Mouse (Mus musculus) stomach, embryonic 15.5 days (tissue): Measurements from ENCODE around the gene Gm6993. TPM values are rescaled to one million over a fixed set of nuclear protein-coding genes. Genes with fewer than 3 reads are reported as not detected.

ENCODE experiments used
- ATAC-seq: fragments of 200-750 bp; cut with Nextera tagmentation; 2 replicates; pipeline ENCODE4 v1.8.0; 2017; ENCODE audit warnings: low read depth, moderate number of reproducible peaks, moderate TSS enrichment; ENCODE audit not compliant: insufficient read depth, low FRiP score
- H3K27ac ChIP-seq: fragments of 300-500 bp; sonication (generic); 2 replicates; pipeline ENCODE4 v1.5.1; 2015; ENCODE audit warnings: mild to moderate bottlenecking, inconsistent platforms
- H3K27me3 ChIP-seq: fragments of 300-500 bp; sonication (generic); replicated peaks from 2 replicates; pipeline ENCODE4 v1.6.1; 2015; ENCODE audit warnings: inconsistent platforms
- H3K36me3 ChIP-seq: fragments of 300-500 bp; sonication (generic); 2 replicates; pipeline ENCODE4 v1.6.1; 2015; ENCODE audit warnings: inconsistent platforms
- H3K4me1 ChIP-seq: fragments of 300-500 bp; sonication (generic); 2 replicates; pipeline ENCODE4 v1.6.1; 2015; ENCODE audit warnings: inconsistent platforms
- H3K4me2 ChIP-seq: fragments of 300-500 bp; sonication (generic); 2 replicates; pipeline ENCODE4 v1.6.1; 2015; ENCODE audit warnings: mild to moderate bottlenecking, inconsistent platforms
- H3K4me3 ChIP-seq: fragments of 300-500 bp; sonication (generic); replicated peaks from 2 replicates; pipeline ENCODE4 v1.5.1; 2015; ENCODE audit warnings: inconsistent platforms
- H3K9ac ChIP-seq: fragments of 300-500 bp; sonication (generic); 2 replicates; pipeline ENCODE4 v1.6.1; 2015; ENCODE audit warnings: inconsistent platforms
- H3K9me3 ChIP-seq: fragments of 300-500 bp; sonication (generic); 2 replicates; pipeline ENCODE4 v1.6.1; 2016; ENCODE audit warnings: inconsistent platforms
- WGBS: fragments of 180-500 bp; shearing (Covaris S2); methylation state at CpG from one replicate; pipeline ENCODE4 v1.1.7; 2015; 5-methylcytosine and 5-hydroxymethylcytosine counted together
- polyA plus RNA-seq: library from polyadenylated mRNA; unstranded; fragments of >200 nt; fragmentation: Nextera tagmentation; extraction: Ambion mirVana; gene quantifications from 2 replicates; pipeline ENCODE4 v1.2.1, GENCODE M21; 2015

Gm6993 gene
- polyA plus RNA-seq, 1 experiment from 2014 or later: not detected

DNA sequence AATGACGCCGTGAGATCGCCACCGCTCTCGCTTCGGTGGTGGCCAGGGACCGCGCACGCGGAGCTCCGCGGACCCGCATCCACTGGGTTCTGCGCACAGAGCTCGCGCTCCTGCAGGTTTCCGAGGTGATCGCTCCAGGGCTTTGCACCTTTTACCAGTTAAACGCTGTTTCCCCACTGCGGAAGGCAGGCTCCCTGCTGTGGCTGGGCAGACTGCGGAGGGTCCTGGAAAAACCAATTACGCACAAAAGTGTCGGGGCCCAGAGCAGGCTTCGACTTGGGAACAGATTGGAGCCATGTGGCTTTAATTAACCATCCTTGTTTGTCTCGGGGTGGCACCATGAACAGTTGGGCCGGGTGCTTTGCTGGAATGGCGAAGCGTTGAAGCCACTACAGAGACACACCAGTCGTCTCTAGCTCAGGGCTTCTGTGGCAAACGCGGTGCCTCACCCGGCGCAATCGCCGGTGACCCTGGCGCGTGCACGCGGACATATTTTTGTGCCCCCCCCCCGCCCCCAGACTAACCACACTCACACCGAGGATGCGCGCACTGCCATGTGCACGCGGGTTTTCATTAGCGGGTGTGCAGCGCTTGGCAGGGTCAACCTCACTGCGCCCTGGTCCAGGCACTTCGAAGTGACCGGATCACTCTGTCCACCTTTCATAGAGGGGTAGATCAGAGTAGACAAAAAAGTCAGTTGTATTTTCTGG lies 25.3 kb downstream of the Gm6993 start:
- ATAC-seq: no peak
- no peaks in the 10 kb centered on the region for H3K9me3 ChIP-seq
- peaks cover 19% of the 10 kb centered on the region for H3K4me1 ChIP-seq
- no peaks in the 10 kb centered on the region for H3K27me3 ChIP-seq
- peak overlapping the region; percentile 80 for H3K4me2 ChIP-seq
- peak overlapping the region; percentile 92 for H3K27ac ChIP-seq
- peak overlapping the region; percentile 69 for H3K4me3 ChIP-seq
- under 1% methylated on average over 50 of the region's 50 CpGs for WGBS
- peaks cover 4% of the 10 kb centered on the region; the same call in 1 of the 2 replicates for H3K36me3 ChIP-seq
- peak overlapping the region; percentile 65 for H3K9ac ChIP-seq

DNA sequence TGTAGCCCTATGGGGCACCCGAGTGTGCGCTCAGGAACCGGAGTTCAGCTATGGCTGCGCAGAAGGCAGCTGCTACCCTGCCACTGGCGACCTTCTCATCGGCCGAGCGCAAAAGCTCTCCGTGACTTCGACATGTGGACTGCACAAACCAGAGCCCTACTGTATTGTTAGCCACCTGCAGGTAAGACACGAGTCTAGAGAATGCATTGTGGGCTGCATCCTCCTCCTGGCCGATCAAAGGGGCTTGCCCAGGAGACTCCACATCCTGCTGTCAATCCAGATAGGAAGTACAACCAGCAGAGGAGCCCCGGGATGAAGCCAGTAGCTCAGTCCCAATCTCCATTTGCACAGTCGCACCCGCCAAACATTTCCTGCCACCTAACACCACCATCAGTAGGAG lies 26.1 kb downstream of the Gm6993 start:
- Histone ChIP-seq H3K4me2 (peak overlapping the region; percentile 80), H3K4me1 (peaks cover 26% of the 10 kb centered on the region), H3K27me3 (no peaks in the 10 kb centered on the region), H3K36me3 (peaks cover 4% of the 10 kb centered on the region; the same call in 1 of the 2 replicates), H3K4me3 (peak overlapping the region; percentile 69), H3K9ac (peak overlapping the region; percentile 65; the same call in 1 of the 2 replicates), H3K9me3 (no peaks in the 10 kb centered on the region), H3K27ac (0 out of 2 replicates have a peak overlapping the region, but pooled peaks have one; percentile 92)
- 13% methylated on average over 15 of the region's 15 CpGs for WGBS
- ATAC-seq: no peak

DNA sequence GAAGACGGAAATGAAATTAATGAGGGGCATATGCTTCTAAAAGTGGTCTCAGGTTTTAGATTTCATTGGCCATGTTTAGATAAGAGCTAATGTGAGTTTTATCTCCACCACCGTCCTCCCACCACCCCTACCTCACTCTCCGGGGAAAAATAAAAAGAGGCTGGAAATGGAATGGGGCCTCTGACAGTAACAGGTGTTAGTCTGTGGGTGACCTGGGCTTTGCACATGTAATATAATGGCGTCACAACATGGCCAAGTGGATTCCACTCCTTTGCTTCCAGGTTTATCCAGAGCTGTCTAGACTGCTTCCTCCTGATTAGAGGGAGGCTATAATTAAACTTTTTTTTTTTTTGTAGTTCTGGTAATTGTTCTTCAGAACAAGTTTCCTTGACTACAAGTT lies 26.8 kb downstream of the Gm6993 start:
- Histone ChIP-seq H3K36me3 (peaks cover 4% of the 10 kb centered on the region; the same call in 1 of the 2 replicates), H3K27ac (no peak overlapping the region), H3K4me2 (peak overlapping the region; percentile 80), H3K9ac (no peak overlapping the region), H3K9me3 (no peaks in the 10 kb centered on the region), H3K4me3 (peak overlapping the region; percentile 69), H3K27me3 (no peaks in the 10 kb centered on the region), H3K4me1 (peaks cover 33% of the 10 kb centered on the region)
- WGBS: 25% methylated on average over 4 of the region's 4 CpGs
- ATAC-seq: no peak

DNA sequence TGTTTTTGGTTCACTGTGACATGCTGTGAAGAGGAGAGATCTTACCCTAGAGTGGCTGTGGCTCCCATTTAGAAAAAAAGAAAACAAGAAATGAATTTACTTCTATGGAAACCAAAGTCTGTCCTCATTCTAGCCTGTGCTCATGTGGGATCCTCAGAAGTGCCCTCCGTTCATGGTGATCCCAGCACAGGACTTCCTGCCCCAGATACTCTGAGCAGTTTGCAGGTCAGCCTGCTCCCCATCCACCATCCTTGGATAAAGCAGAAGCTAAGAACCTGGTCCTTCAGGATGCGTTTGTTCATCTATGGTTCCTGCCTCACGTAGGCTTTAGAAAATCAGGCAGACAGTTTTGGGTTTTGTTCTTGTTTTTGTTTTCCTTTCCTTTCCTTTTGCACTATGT lies 27.7 kb downstream of the Gm6993 start:
- peak overlapping the region; percentile 16; the same call in 1 of the 2 replicates for H3K4me3 ChIP-seq
- H3K4me2 ChIP-seq: peak overlapping the region; percentile 80
- no peak overlapping the region for H3K9ac ChIP-seq
- no peak for ATAC-seq
- H3K27ac ChIP-seq: no peak overlapping the region
- no peaks in the 10 kb centered on the region for H3K9me3 ChIP-seq
- peaks cover 9% of the 10 kb centered on the region; the same call in 1 of the 2 replicates for H3K36me3 ChIP-seq
- H3K27me3 ChIP-seq: no peaks in the 10 kb centered on the region
- WGBS: 63% methylated on average over 3 of the region's 3 CpGs
- H3K4me1 ChIP-seq: peaks cover 36% of the 10 kb centered on the region

DNA sequence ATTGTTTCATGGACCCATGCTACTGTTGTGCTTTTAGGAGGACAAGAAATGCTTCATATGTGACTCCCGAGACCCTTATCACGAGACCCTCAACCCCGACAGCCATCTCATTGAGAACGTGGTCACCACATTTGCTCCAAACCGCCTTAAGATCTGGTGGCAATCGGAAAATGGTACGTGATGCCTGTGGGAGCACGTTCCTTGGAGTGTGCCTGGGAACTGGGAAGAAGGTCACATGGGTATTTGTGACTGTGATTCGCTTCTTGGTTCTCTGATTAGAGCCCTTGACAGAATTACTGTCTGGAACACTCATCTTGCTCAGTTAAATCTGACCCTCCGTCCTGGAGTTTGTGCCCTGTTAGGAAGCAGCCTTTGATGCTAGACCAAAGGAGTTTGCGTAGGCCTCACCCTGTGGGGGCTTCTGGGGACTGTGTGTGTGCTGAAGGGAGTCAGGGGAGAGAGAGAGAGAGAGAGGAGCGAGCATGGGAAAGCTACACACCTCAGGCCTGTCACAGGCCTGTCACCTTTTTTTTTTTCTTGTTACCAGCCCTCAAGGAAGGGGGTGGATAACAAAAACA lies 28.5 kb downstream of the Gm6993 start:
- Histone ChIP-seq H3K4me2 (peak overlapping the region; percentile 14; the same call in 1 of the 2 replicates), H3K9me3 (no peaks in the 10 kb centered on the region; the same call in 1 of the 2 replicates), H3K4me3 (no peak overlapping the region), H3K4me1 (peaks cover 36% of the 10 kb centered on the region), H3K9ac (0 out of 2 replicates have a peak overlapping the region, but pooled peaks have one; percentile 14), H3K27ac (no peak overlapping the region), H3K27me3 (no peaks in the 10 kb centered on the region), H3K36me3 (peaks cover 17% of the 10 kb centered on the region; the same call in 1 of the 2 replicates)
- 71% methylated on average over 12 of the region's 12 CpGs for WGBS
- no peak for ATAC-seq

DNA sequence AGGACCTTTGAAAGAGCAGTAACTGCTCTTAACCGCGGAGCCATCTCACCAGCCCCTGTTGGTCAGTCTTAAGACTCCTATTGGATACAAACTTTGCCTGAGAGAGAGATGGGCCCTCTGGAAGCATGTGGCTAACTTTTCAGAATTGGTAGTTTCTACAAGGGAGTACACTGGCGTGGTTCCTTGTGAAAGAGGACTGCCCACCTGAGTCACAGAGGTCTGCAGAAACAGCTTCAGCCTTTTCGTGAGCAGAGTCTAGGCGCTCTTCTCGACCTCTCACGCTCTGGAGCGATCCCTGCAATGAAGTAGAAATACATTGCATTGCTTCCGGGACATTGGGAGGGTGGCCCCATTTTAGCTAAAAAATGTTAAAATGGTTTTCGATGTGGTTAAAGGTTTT lies 29.8 kb downstream of the Gm6993 start:
- Histone ChIP-seq H3K9me3 (no peaks in the 10 kb centered on the region; the same call in 1 of the 2 replicates), H3K36me3 (peaks cover 26% of the 10 kb centered on the region), H3K9ac (no peak overlapping the region), H3K4me1 (peaks cover 41% of the 10 kb centered on the region), H3K27me3 (no peaks in the 10 kb centered on the region), H3K4me3 (no peak overlapping the region), H3K4me2 (peak overlapping the region; percentile 29; the same call in 1 of the 2 replicates), H3K27ac (peak overlapping the region; percentile 82)
- ATAC-seq: no peak
- 70% methylated on average over 10 of the region's 10 CpGs for WGBS

DNA sequence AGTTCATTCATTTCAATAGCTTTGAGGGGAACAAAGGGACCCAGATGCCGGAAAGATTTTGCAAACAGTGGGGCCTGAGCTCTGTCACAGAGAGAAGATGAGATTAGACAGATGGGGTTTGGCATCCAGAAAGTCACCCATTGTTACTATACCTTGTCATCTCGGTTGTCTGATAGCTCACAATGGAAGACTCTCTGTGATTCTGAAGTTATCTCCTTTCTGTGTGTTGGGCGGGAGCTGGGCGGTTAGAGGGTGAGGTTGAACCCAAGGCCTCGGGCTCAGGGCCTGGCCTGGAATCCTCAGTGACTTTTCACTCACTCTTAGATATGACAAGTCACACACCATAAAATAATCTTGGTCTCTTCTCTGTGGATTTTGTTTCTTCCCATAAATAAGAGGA lies 30.2 kb downstream of the Gm6993 start:
- 0 out of 2 replicates have a peak overlapping the region, but pooled peaks have one; percentile 0 for H3K4me3 ChIP-seq
- peaks cover 27% of the 10 kb centered on the region for H3K36me3 ChIP-seq
- H3K9me3 ChIP-seq: no peaks in the 10 kb centered on the region; the same call in 1 of the 2 replicates
- H3K27ac ChIP-seq: peak overlapping the region; percentile 82
- 46% methylated on average over 5 of the region's 5 CpGs for WGBS
- H3K27me3 ChIP-seq: no peaks in the 10 kb centered on the region
- H3K9ac ChIP-seq: no peak overlapping the region
- peak overlapping the region; percentile 29 for H3K4me2 ChIP-seq
- H3K4me1 ChIP-seq: peaks cover 45% of the 10 kb centered on the region
- no peak for ATAC-seq

DNA sequence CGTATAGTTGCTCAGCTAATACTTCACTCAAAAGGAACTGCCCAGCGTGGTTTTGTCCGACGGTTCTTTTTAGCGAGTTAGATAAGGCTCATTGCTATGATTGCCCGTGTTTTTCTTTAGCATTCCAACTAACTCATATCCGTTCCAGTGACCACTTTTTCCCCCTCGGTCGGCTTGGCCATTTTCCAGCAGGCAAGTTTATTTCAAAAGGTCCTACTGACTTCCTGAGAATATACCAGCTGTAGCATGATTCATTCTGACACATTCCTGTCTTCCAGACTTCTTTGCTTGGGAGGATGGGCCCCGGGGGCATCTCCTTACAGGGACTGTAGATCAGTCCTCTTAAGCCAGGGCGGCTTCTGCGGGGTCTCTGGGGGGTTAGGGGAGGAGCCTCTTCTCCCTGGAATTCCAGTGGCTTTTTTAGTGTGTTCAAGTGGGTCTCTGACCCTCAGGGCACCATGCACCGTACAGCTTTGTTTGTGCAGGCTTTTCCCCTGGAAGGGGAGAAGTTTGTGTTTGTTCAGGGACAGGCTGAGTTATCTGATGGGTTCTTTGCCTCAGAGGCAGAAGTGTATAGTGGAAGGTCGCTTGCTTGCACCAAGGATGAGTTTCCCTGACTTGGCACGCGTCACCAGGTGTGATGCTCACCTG lies 30.9 kb downstream of the Gm6993 start:
- H3K27ac ChIP-seq: peak overlapping the region; percentile 82
- H3K4me1 ChIP-seq: peaks cover 45% of the 10 kb centered on the region
- H3K27me3 ChIP-seq: no peaks in the 10 kb centered on the region
- peaks cover 27% of the 10 kb centered on the region for H3K36me3 ChIP-seq
- no peak overlapping the region; the same call in 1 of the 2 replicates for H3K9ac ChIP-seq
- no peaks in the 10 kb centered on the region; the same call in 1 of the 2 replicates for H3K9me3 ChIP-seq
- peak; percentile 65; the same call in 1 of the 2 replicates for ATAC-seq
- H3K4me2 ChIP-seq: peak overlapping the region; percentile 29
- 12% methylated on average over 16 of the region's 16 CpGs for WGBS
- peak overlapping the region; percentile 0; the same call in 1 of the 2 replicates for H3K4me3 ChIP-seq

DNA sequence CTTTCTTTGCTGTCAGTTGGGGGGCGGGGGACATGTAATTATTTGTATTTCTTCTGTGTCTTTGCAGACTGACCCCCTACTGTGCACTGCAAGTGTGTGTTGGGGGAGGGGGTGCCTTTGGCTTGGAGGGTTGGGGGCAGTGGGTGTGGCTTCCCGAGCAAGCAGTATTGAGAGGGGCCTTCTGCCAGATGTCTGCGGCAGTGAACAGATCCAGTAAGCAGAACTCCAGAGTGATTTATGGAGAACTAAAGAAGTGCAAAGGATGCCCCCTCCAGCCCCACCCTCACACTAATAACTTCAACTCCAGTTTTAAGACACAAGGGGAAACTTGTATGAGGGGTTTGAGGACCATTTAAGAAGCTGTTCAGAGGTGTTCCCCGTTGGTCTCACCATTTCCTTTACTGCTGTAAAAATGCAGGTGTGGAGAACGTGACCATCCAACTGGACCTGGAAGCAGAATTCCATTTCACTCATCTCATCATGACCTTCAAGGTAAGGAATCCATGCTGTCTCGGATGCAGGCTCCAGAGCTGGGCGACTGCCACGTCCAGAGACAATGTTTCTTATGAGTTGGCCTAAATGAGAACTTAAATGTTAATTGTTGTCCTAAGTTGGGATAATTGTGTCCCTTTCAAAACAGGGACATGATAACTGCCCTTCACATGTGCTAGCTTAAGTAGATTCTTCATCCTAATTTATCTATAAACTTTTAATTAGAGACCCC lies 31.6 kb downstream of the Gm6993 start:
- Histone ChIP-seq H3K27ac (peak overlapping the region; percentile 82), H3K4me2 (peak overlapping the region; percentile 29; the same call in 1 of the 2 replicates), H3K4me3 (no peak overlapping the region), H3K27me3 (no peaks in the 10 kb centered on the region), H3K9ac (no peak overlapping the region), H3K4me1 (peaks cover 40% of the 10 kb centered on the region), H3K36me3 (peaks cover 31% of the 10 kb centered on the region), H3K9me3 (no peaks in the 10 kb centered on the region; the same call in 1 of the 2 replicates)
- no peak for ATAC-seq
- WGBS: 37% methylated on average over 8 of the region's 8 CpGs

DNA sequence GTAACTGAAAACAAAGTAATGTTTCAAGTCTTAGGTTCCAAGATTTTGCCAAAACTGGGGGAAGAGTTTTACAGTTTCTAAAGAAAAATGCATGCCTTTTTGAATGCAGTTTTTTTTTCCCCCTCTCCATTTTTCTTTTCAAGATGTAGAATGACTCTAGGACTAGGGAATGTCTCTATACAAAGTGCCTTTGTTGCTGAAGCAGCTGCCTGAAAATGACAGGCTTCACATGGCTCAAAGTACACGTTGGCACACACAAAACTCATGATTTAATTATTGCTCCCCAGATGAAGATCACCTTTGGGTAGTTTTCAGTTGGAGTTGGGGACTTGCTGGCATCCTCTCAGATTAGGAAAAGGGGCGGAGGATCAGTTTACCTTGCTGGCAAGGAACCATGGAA lies 32.3 kb downstream of the Gm6993 start:
- Histone ChIP-seq H3K27ac (no peak overlapping the region), H3K27me3 (no peaks in the 10 kb centered on the region), H3K4me1 (peaks cover 38% of the 10 kb centered on the region), H3K36me3 (peaks cover 36% of the 10 kb centered on the region), H3K4me3 (no peak overlapping the region), H3K9me3 (no peaks in the 10 kb centered on the region; the same call in 1 of the 2 replicates), H3K4me2 (no peak overlapping the region), H3K9ac (no peak overlapping the region)
- 78% methylated on average over 2 of the region's 2 CpGs for WGBS
- ATAC-seq: no peak

DNA sequence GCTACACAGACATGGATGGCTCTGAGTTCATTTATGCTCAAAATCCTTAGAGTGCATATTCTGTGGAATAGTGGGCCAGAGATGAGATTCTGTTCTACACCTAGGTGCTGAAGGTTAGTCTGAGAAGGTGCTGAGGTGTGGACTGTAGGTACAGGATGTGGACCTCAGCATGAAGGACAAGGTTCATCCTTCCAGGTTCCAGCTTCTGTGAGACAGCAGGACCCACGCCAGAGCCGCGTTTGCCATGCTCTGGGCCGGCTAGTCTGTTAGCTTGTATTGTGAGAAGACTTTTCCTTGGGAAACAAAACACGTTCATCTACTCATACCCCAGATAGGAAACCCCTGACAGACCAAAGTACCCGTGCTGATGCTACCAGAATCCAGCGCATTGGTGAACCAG lies 33.1 kb downstream of the Gm6993 start:
- 93% methylated on average over 7 of the region's 7 CpGs for WGBS
- Histone ChIP-seq H3K9me3 (no peaks in the 10 kb centered on the region; the same call in 1 of the 2 replicates), H3K4me3 (no peak overlapping the region), H3K27ac (0 out of 2 replicates have a peak overlapping the region, but pooled peaks have one; percentile 0), H3K4me1 (peaks cover 38% of the 10 kb centered on the region), H3K9ac (no peak overlapping the region), H3K27me3 (no peaks in the 10 kb centered on the region), H3K4me2 (no peak overlapping the region), H3K36me3 (peaks cover 41% of the 10 kb centered on the region)
- ATAC-seq: no peak
